Mouse (Mus musculus): ENCODE measurements around the gene Ccser2. TPM values are rescaled to one million over a fixed set of nuclear protein-coding genes. Genes with fewer than 3 reads are reported as not detected.

Gene Ccser2
- polyA plus RNA-seq (2011; ENCODE audit: insufficient read depth, insufficient read length, low read depth, missing spikeins), result 32.8 and 34.4 TPM in 2 replicates

- no peaks in the 10 kb centered on the region; the same call in 1 of the 2 replicates for H3K27me3 ChIP-seq (ENCODE audit: control insufficient read depth, insufficient read depth, low read length, poor library complexity, severe bottlenecking)
- no peaks in the 10 kb centered on the region for H3K9me3 ChIP-seq (replicated peaks; ENCODE audit: control insufficient read depth, insufficient read depth, low read length, poor library complexity, severe bottlenecking)
- no peaks in the 10 kb centered on the region for H3K36me3 ChIP-seq (ENCODE audit: control insufficient read depth, insufficient read depth, low read length, poor library complexity, severe bottlenecking)
- H3K9ac ChIP-seq (ENCODE audit: low read depth, poor library complexity, severe bottlenecking), result peak within 1 kb of the TSS; percentile 82
- peak within 1 kb of the TSS; percentile 95 for H3K27ac ChIP-seq (ENCODE audit: insufficient read depth, low read length)
- peaks cover 3% of the 10 kb centered on the region for H3K4me1 ChIP-seq (ENCODE audit: control insufficient read depth, insufficient read depth, low read length)
- H3K4me3 ChIP-seq (ENCODE audit: low read depth, low read length), result peak within 1 kb of the TSS; percentile 81
- peak; percentile 49 for TF ChIP-seq POLR2A (IDR thresholded peaks at IDR 0.05; ENCODE audit: insufficient read depth, low read length)
- TF ChIP-seq EP300 (IDR thresholded peaks at IDR 0.05; ENCODE audit: insufficient read depth, low read depth, low read length), result peak; percentile 61; the same call in 1 of the 2 replicates
- no peak for TF ChIP-seq CTCF (IDR thresholded peaks at IDR 0.05; ENCODE audit: low read depth, low read length)
Measured at GRCm38 (mm10) chr14:36968628-36969147, at the start of gene Ccser2. Gene Ccser2 (minus strand): TSS chr14:36968777.

- H3K4me3 ChIP-seq (ENCODE audit: low read depth, low read length), result no peak overlapping the region
- no peak overlapping the region for H3K27ac ChIP-seq (ENCODE audit: insufficient read depth, low read length)
- H3K4me1 ChIP-seq (ENCODE audit: control insufficient read depth, insufficient read depth, low read length), result no peaks in the 10 kb centered on the region
- no peaks in the 10 kb centered on the region for H3K9me3 ChIP-seq (replicated peaks; ENCODE audit: control insufficient read depth, insufficient read depth, low read length, poor library complexity, severe bottlenecking)
- H3K36me3 ChIP-seq (ENCODE audit: control insufficient read depth, insufficient read depth, low read length, poor library complexity, severe bottlenecking), result no peaks in the 10 kb centered on the region
- no peak for TF ChIP-seq EP300 (IDR thresholded peaks at IDR 0.05; ENCODE audit: insufficient read depth, low read depth, low read length)
- TF ChIP-seq CTCF (IDR thresholded peaks at IDR 0.05; ENCODE audit: low read depth, low read length), result no peak
- no peak for TF ChIP-seq POLR2A (IDR thresholded peaks at IDR 0.05; ENCODE audit: insufficient read depth, low read length)
- no peak overlapping the region for H3K9ac ChIP-seq (ENCODE audit: low read depth, poor library complexity, severe bottlenecking)
- H3K27me3 ChIP-seq (ENCODE audit: control insufficient read depth, insufficient read depth, low read length, poor library complexity, severe bottlenecking), result no peaks in the 10 kb centered on the region
Measured at GRCm38 (mm10) chr14:37015894-37016293, 47.3 kb upstream of the Ccser2 start.

GRCm38 (mm10) chr14:37013644-37014043 lies 45.1 kb upstream of the Ccser2 start:
- Histone ChIP-seq H3K4me1 (ENCODE audit: control insufficient read depth, insufficient read depth, low read length) (no peaks in the 10 kb centered on the region), H3K9ac (ENCODE audit: low read depth, poor library complexity, severe bottlenecking) (no peak overlapping the region), H3K27ac (ENCODE audit: insufficient read depth, low read length) (no peak overlapping the region), H3K9me3 (replicated peaks; ENCODE audit: control insufficient read depth, insufficient read depth, low read length, poor library complexity, severe bottlenecking) (no peaks in the 10 kb centered on the region), H3K4me3 (ENCODE audit: low read depth, low read length) (no peak overlapping the region), H3K36me3 (ENCODE audit: control insufficient read depth, insufficient read depth, low read length, poor library complexity, severe bottlenecking) (no peaks in the 10 kb centered on the region), H3K27me3 (ENCODE audit: control insufficient read depth, insufficient read depth, low read length, poor library complexity, severe bottlenecking) (no peaks in the 10 kb centered on the region)
- TF ChIP-seq CTCF (IDR thresholded peaks at IDR 0.05; ENCODE audit: low read depth, low read length), result no peak
- no peak for TF ChIP-seq EP300 (IDR thresholded peaks at IDR 0.05; ENCODE audit: insufficient read depth, low read depth, low read length)
- no peak for TF ChIP-seq POLR2A (IDR thresholded peaks at IDR 0.05; ENCODE audit: insufficient read depth, low read length)

- Histone ChIP-seq H3K36me3 (ENCODE audit: control insufficient read depth, insufficient read depth, low read length, poor library complexity, severe bottlenecking) (no peaks in the 10 kb centered on the region), H3K27ac (ENCODE audit: insufficient read depth, low read length) (no peak overlapping the region), H3K27me3 (ENCODE audit: control insufficient read depth, insufficient read depth, low read length, poor library complexity, severe bottlenecking) (no peaks in the 10 kb centered on the region), H3K4me3 (ENCODE audit: low read depth, low read length) (no peak overlapping the region), H3K4me1 (ENCODE audit: control insufficient read depth, insufficient read depth, low read length) (no peaks in the 10 kb centered on the region), H3K9me3 (replicated peaks; ENCODE audit: control insufficient read depth, insufficient read depth, low read length, poor library complexity, severe bottlenecking) (no peaks in the 10 kb centered on the region), H3K9ac (ENCODE audit: low read depth, poor library complexity, severe bottlenecking) (no peak overlapping the region)
- TF ChIP-seq CTCF (IDR thresholded peaks at IDR 0.05; ENCODE audit: low read depth, low read length), result no peak
Measured at GRCm38 (mm10) chr14:37009686-37010085, 41.1 kb upstream of the Ccser2 start.

GRCm38 (mm10) chr14:37006489-37006888 lies 37.9 kb upstream of the Ccser2 start:
- Histone ChIP-seq H3K4me3 (ENCODE audit: low read depth, low read length) (no peak overlapping the region), H3K27ac (ENCODE audit: insufficient read depth, low read length) (no peak overlapping the region), H3K27me3 (ENCODE audit: control insufficient read depth, insufficient read depth, low read length, poor library complexity, severe bottlenecking) (no peaks in the 10 kb centered on the region), H3K36me3 (ENCODE audit: control insufficient read depth, insufficient read depth, low read length, poor library complexity, severe bottlenecking) (no peaks in the 10 kb centered on the region), H3K9ac (ENCODE audit: low read depth, poor library complexity, severe bottlenecking) (no peak overlapping the region), H3K4me1 (ENCODE audit: control insufficient read depth, insufficient read depth, low read length) (no peaks in the 10 kb centered on the region), H3K9me3 (replicated peaks; ENCODE audit: control insufficient read depth, insufficient read depth, low read length, poor library complexity, severe bottlenecking) (no peaks in the 10 kb centered on the region)
- TF ChIP-seq EP300 (IDR thresholded peaks at IDR 0.05; ENCODE audit: insufficient read depth, low read depth, low read length) (no peak), CTCF (IDR thresholded peaks at IDR 0.05; ENCODE audit: low read depth, low read length) (no peak), POLR2A (IDR thresholded peaks at IDR 0.05; ENCODE audit: insufficient read depth, low read length) (no peak)

GRCm38 (mm10) chr14:37005865-37006264 lies 37.3 kb upstream of the Ccser2 start:
- H3K4me1 ChIP-seq (ENCODE audit: control insufficient read depth, insufficient read depth, low read length), result no peaks in the 10 kb centered on the region
- no peaks in the 10 kb centered on the region for H3K27me3 ChIP-seq (ENCODE audit: control insufficient read depth, insufficient read depth, low read length, poor library complexity, severe bottlenecking)
- no peak for TF ChIP-seq EP300 (IDR thresholded peaks at IDR 0.05; ENCODE audit: insufficient read depth, low read depth, low read length)
- no peak for TF ChIP-seq POLR2A (IDR thresholded peaks at IDR 0.05; ENCODE audit: insufficient read depth, low read length)
- no peak overlapping the region for H3K27ac ChIP-seq (ENCODE audit: insufficient read depth, low read length)
- no peak overlapping the region for H3K4me3 ChIP-seq (ENCODE audit: low read depth, low read length)
- H3K9ac ChIP-seq (ENCODE audit: low read depth, poor library complexity, severe bottlenecking), result no peak overlapping the region
- H3K36me3 ChIP-seq (ENCODE audit: control insufficient read depth, insufficient read depth, low read length, poor library complexity, severe bottlenecking), result no peaks in the 10 kb centered on the region
- no peaks in the 10 kb centered on the region for H3K9me3 ChIP-seq (replicated peaks; ENCODE audit: control insufficient read depth, insufficient read depth, low read length, poor library complexity, severe bottlenecking)

All from ES-Bruce4 (cell line).